Comparison of ENCODE assay signal across 7 mouse cellular contexts in the genomic region with DNA sequence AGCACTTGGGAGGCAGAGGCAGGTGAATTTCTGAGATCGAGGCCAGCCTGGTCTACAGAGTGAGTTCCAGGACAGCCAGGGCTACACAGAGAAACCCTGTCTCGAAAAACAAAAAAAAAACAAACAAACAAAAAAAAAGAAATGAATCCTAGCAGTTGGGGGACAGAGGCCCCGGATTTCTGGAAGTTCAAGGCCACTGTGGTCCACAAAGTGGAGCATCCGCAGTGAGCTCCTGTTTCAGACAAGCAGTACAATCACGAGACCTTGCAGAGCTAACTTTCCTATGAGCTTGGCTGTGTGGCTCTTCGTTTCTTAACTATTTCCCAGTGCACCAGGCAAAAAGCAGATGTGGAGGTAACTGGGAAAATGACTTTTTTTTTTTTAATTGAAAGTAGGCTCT. TPM values are rescaled to one million over a fixed set of nuclear protein-coding genes. Genes with fewer than 3 reads are reported as not detected.
DNase-seq lines count a peak whose midpoint lies in the region; ATAC-seq and TF ChIP-seq lines count a peak whose summit lies in the region.
"Not testable (repeated sequence)": the region's sequence is repeated elsewhere in the genome, so short reads cannot be mapped to it uniquely, and the experiment has no call there.

No protein-coding gene starts in this region.

- not testable (repeated sequence) for H3K27me3 ChIP-seq in MEL (ENCODE audit: control insufficient read depth in 1 of 2, insufficient read depth in 2 of 2, low read length in 2 of 2); erythroblast, embryonic 14.5 days (ENCODE audit: control insufficient read depth); heart, embryonic 13.5 days (replicated peaks); intestine, embryonic 14.5 days (replicated peaks; ENCODE audit: control insufficient read depth, insufficient read depth, low read length); limb, embryonic 13.5 days; lung, embryonic 16.5 days (ENCODE audit: control insufficient read depth, insufficient read depth, low read depth, low read length); neural tube, embryonic 12.5 days (replicated peaks)

- peaks cover 28% of the 10 kb centered on the region for H3K79me2 ChIP-seq in MEL (ENCODE audit: control insufficient read depth, insufficient read depth, low read length, poor library complexity)

- DNase-seq in MEL (ENCODE audit: low read depth, low spot score), result peak; percentile 29
- DNase-seq in intestine, embryonic 14.5 days (ENCODE audit: low spot score), result not testable (repeated sequence)

- not testable (repeated sequence) for TF ChIP-seq EP300 in MEL (IDR thresholded peaks at IDR 0.05; ENCODE audit: low read depth in 1 of 2, low read length in 2 of 2)

- peak overlapping the region; percentile 89 for H3K9ac ChIP-seq in MEL (ENCODE audit: control insufficient read depth, low read depth, low read length, poor library complexity, severe bottlenecking)
- peak overlapping the region; percentile 99 for H3K9ac ChIP-seq in heart, embryonic 13.5 days
- peak overlapping the region; percentile 97; the same call in 1 of the 2 replicates for H3K9ac ChIP-seq in intestine, embryonic 14.5 days (ENCODE audit: low read length)
- H3K9ac ChIP-seq in limb, embryonic 13.5 days, result peak overlapping the region; percentile 99; the same call in 1 of the 2 replicates
- peak overlapping the region; percentile 97 for H3K9ac ChIP-seq in lung, embryonic 16.5 days (ENCODE audit: low read length)
- 0 out of 2 replicates have a peak overlapping the region, but pooled peaks have one; percentile 97 for H3K9ac ChIP-seq in neural tube, embryonic 12.5 days

- 75% methylated on average over 6 of the region's 6 CpGs for WGBS in heart, embryonic 13.5 days
- WGBS in intestine, embryonic 14.5 days, result 78% methylated on average over 6 of the region's 6 CpGs
- WGBS in limb, embryonic 13.5 days, result 86% methylated on average over 6 of the region's 6 CpGs
- WGBS in lung, embryonic 16.5 days, result 73% methylated on average over 6 of the region's 6 CpGs
- WGBS in neural tube, embryonic 12.5 days, result 84% methylated on average over 6 of the region's 6 CpGs

- H3K36me3 ChIP-seq in MEL (ENCODE audit: control insufficient read depth in 1 of 2, insufficient read depth in 2 of 2, low read length in 2 of 2), result peaks cover 5 to 25% of the 10 kb centered on the region in 2 experiments; a peak in 3 of 4 replicates
- peaks cover 73% of the 10 kb centered on the region for H3K36me3 ChIP-seq in erythroblast, embryonic 14.5 days (ENCODE audit: control insufficient read depth)
- H3K36me3 ChIP-seq in heart, embryonic 13.5 days, result peaks cover 64% of the 10 kb centered on the region
- peaks cover 43% of the 10 kb centered on the region for H3K36me3 ChIP-seq in intestine, embryonic 14.5 days (ENCODE audit: control insufficient read depth, insufficient read depth, low read length)
- H3K36me3 ChIP-seq in limb, embryonic 13.5 days, result peaks cover 55% of the 10 kb centered on the region
- peaks cover 15% of the 10 kb centered on the region for H3K36me3 ChIP-seq in lung, embryonic 16.5 days (ENCODE audit: control insufficient read depth, insufficient read depth, low read length)
- H3K36me3 ChIP-seq in neural tube, embryonic 12.5 days, result peaks cover 44% of the 10 kb centered on the region

- ATAC-seq in heart, embryonic 13.5 days (ENCODE audit: extremely low read depth, insufficient number of reproducible peaks, low FRiP score, low TSS enrichment); intestine, embryonic 14.5 days (replicated peaks; ENCODE audit: low FRiP score, low TSS enrichment, low read depth); limb, embryonic 13.5 days (ENCODE audit: low FRiP score, low read depth); lung, embryonic 16.5 days (ENCODE audit: low read depth); neural tube, embryonic 12.5 days (ENCODE audit: low FRiP score, low read depth): not testable (repeated sequence)

- not testable (repeated sequence) for H3K9me3 ChIP-seq in MEL (replicated peaks; ENCODE audit: insufficient read depth, low read length); erythroblast, embryonic 14.5 days (ENCODE audit: control insufficient read depth, low read length); heart, embryonic 13.5 days; intestine, embryonic 14.5 days (ENCODE audit: control insufficient read depth, low read length); limb, embryonic 13.5 days; lung, embryonic 16.5 days (ENCODE audit: control insufficient read depth, low read length); neural tube, embryonic 12.5 days

- peak overlapping the region in 1 of 2 experiments; percentile 89; a peak in 2 of 4 replicates for H3K4me3 ChIP-seq in MEL (ENCODE audit: control insufficient read depth in 1 of 2, insufficient read depth in 1 of 2, low read depth in 2 of 2, low read length in 2 of 2)
- H3K4me3 ChIP-seq in erythroblast, embryonic 14.5 days (replicated peaks), result peak overlapping the region; percentile 93
- peak overlapping the region; percentile 98 for H3K4me3 ChIP-seq in heart, embryonic 13.5 days
- H3K4me3 ChIP-seq in intestine, embryonic 14.5 days (ENCODE audit: low read depth, low read length), result peak overlapping the region; percentile 97
- H3K4me3 ChIP-seq in limb, embryonic 13.5 days, result peak overlapping the region; percentile 98
- peak overlapping the region; percentile 96 for H3K4me3 ChIP-seq in lung, embryonic 16.5 days (ENCODE audit: low read length)
- peak overlapping the region; percentile 98 for H3K4me3 ChIP-seq in neural tube, embryonic 12.5 days

- TF ChIP-seq CTCF in MEL (IDR thresholded peaks at IDR 0.05 in 2 of 3, conservative IDR thresholded peaks at IDR 0.05 in 1 of 3; ENCODE audit: control insufficient read depth in 1 of 3, insufficient read depth in 1 of 3, low read depth in 2 of 3, low read length in 3 of 3, poor library complexity in 1 of 3, severe bottlenecking in 1 of 3), result not testable (repeated sequence)

- TF ChIP-seq RAD21 in MEL (IDR thresholded peaks at IDR 0.05; ENCODE audit: low read depth, low read length), result not testable (repeated sequence)

- peaks cover 6 to 37% of the 10 kb centered on the region in 2 experiments for H3K4me1 ChIP-seq in MEL (ENCODE audit: control insufficient read depth in 1 of 2, insufficient read depth in 2 of 2, low read length in 2 of 2)
- peaks cover 63% of the 10 kb centered on the region for H3K4me1 ChIP-seq in erythroblast, embryonic 14.5 days (ENCODE audit: control insufficient read depth)
- peaks cover 52% of the 10 kb centered on the region for H3K4me1 ChIP-seq in heart, embryonic 13.5 days
- not testable (repeated sequence) for H3K4me1 ChIP-seq in intestine, embryonic 14.5 days (replicated peaks; ENCODE audit: control insufficient read depth, insufficient read depth, low read length)
- peaks cover 30% of the 10 kb centered on the region for H3K4me1 ChIP-seq in limb, embryonic 13.5 days
- peaks cover 24% of the 10 kb centered on the region for H3K4me1 ChIP-seq in lung, embryonic 16.5 days (replicated peaks; ENCODE audit: control insufficient read depth, insufficient read depth, low read length)
- H3K4me1 ChIP-seq in neural tube, embryonic 12.5 days, result peaks cover 23% of the 10 kb centered on the region

- peak overlapping the region; percentile 89 for H3K4me2 ChIP-seq in heart, embryonic 13.5 days
- H3K4me2 ChIP-seq in intestine, embryonic 14.5 days (ENCODE audit: low read length), result peak overlapping the region; percentile 44
- peak overlapping the region; percentile 98 for H3K4me2 ChIP-seq in limb, embryonic 13.5 days (replicated peaks)
- peak overlapping the region; percentile 97 for H3K4me2 ChIP-seq in lung, embryonic 16.5 days (ENCODE audit: low read depth, low read length)
- peak overlapping the region; percentile 90 for H3K4me2 ChIP-seq in neural tube, embryonic 12.5 days (replicated peaks)

- H3K27ac ChIP-seq in MEL (ENCODE audit: control insufficient read depth, low read depth, low read length), result peak overlapping the region; percentile 92
- H3K27ac ChIP-seq in heart, embryonic 13.5 days (replicated peaks), result peak overlapping the region; percentile 98
- H3K27ac ChIP-seq in intestine, embryonic 14.5 days (ENCODE audit: low read depth), result 0 out of 2 replicates have a peak overlapping the region, but pooled peaks have one; percentile 98
- H3K27ac ChIP-seq in limb, embryonic 13.5 days; neural tube, embryonic 12.5 days: not testable (repeated sequence)
- peak overlapping the region; percentile 20; the same call in 1 of the 2 replicates for H3K27ac ChIP-seq in lung, embryonic 16.5 days (ENCODE audit: low read length)

- not testable (repeated sequence) for TF ChIP-seq POLR2A in MEL (IDR thresholded peaks at IDR 0.05; ENCODE audit: control insufficient read depth in 1 of 2, insufficient read depth in 1 of 2, low read depth in 1 of 2, low read length in 2 of 2, poor library complexity in 1 of 2)

RNA-seq across cellular contexts. Expression of a gene that starts 0.6 kb away (rescaled TPM):
- total RNA-seq in MEL (2012; rRNA removed), result 3,582 and 3,633 TPM in 2 replicates
- polyA plus RNA-seq in MEL (2012; ENCODE audit: insufficient read depth in 1 of 2, insufficient read length in 2 of 2, low read depth in 1 of 2, low replicate concordance in 2 of 2, missing spikeins in 1 of 2), result 1,000 to 10,000 TPM in 1 of 2 experiments, not detected in 1; 2,814 TPM
- polyA plus RNA-seq in erythroblast, embryonic 14.5 days (2012), result 107 and 138 TPM in 2 replicates
- polyA plus RNA-seq in heart, embryonic 13.5 days (2015; fragmentation: Nextera tagmentation; extraction: Ambion mirVana), result 842 and 891 TPM in 2 replicates
- polyA plus RNA-seq in intestine, embryonic 14.5 days (2014; fragmentation: Nextera tagmentation; extraction: Ambion mirVana), result 1,195 and 1,247 TPM in 2 replicates
- polyA plus RNA-seq in limb, embryonic 13.5 days (2015; fragmentation: Nextera tagmentation; extraction: Ambion mirVana), result 856 and 861 TPM in 2 replicates
- polyA plus RNA-seq in lung, embryonic 16.5 days (2015; fragmentation: Nextera tagmentation; extraction: Ambion mirVana), result 917 and 987 TPM in 2 replicates
- polyA plus RNA-seq in neural tube, embryonic 12.5 days (2016; fragmentation: Nextera tagmentation; extraction: Ambion mirVana), result 766 and 781 TPM in 2 replicates

RNA-seq across cellular contexts. Expression of a gene that starts 4.6 kb away (rescaled TPM):
- 200 and 204 TPM in 2 replicates for total RNA-seq in MEL (2012; rRNA removed)
- polyA plus RNA-seq in MEL (2012; ENCODE audit: insufficient read depth in 1 of 2, insufficient read length in 2 of 2, low read depth in 1 of 2, low replicate concordance in 2 of 2, missing spikeins in 1 of 2), result 100 to 1,000 TPM in 1 of 2 experiments, not detected in 1; 145 TPM
- 53.1 and 68.2 TPM in 2 replicates for polyA plus RNA-seq in erythroblast, embryonic 14.5 days (2012)
- 116 and 125 TPM in 2 replicates for polyA plus RNA-seq in heart, embryonic 13.5 days (2015; fragmentation: Nextera tagmentation; extraction: Ambion mirVana)
- 130 and 136 TPM in 2 replicates for polyA plus RNA-seq in intestine, embryonic 14.5 days (2014; fragmentation: Nextera tagmentation; extraction: Ambion mirVana)
- polyA plus RNA-seq in limb, embryonic 13.5 days (2015; fragmentation: Nextera tagmentation; extraction: Ambion mirVana), result 139 and 148 TPM in 2 replicates
- 125 and 133 TPM in 2 replicates for polyA plus RNA-seq in lung, embryonic 16.5 days (2015; fragmentation: Nextera tagmentation; extraction: Ambion mirVana)
- 123 and 135 TPM in 2 replicates for polyA plus RNA-seq in neural tube, embryonic 12.5 days (2016; fragmentation: Nextera tagmentation; extraction: Ambion mirVana)

RNA-seq across cellular contexts. Expression of a gene that starts 16.4 kb away (rescaled TPM):
- 212 and 215 TPM in 2 replicates for total RNA-seq in MEL (2012; rRNA removed)
- polyA plus RNA-seq in MEL (2012; ENCODE audit: insufficient read depth in 1 of 2, insufficient read length in 2 of 2, low read depth in 1 of 2, low replicate concordance in 2 of 2, missing spikeins in 1 of 2), result 100 to 1,000 TPM in 1 of 2 experiments, not detected in 1; 349 TPM
- 255 and 264 TPM in 2 replicates for polyA plus RNA-seq in erythroblast, embryonic 14.5 days (2012)
- 240 and 251 TPM in 2 replicates for polyA plus RNA-seq in heart, embryonic 13.5 days (2015; fragmentation: Nextera tagmentation; extraction: Ambion mirVana)
- polyA plus RNA-seq in intestine, embryonic 14.5 days (2014; fragmentation: Nextera tagmentation; extraction: Ambion mirVana), result 271 and 278 TPM in 2 replicates
- 284 and 290 TPM in 2 replicates for polyA plus RNA-seq in limb, embryonic 13.5 days (2015; fragmentation: Nextera tagmentation; extraction: Ambion mirVana)
- polyA plus RNA-seq in lung, embryonic 16.5 days (2015; fragmentation: Nextera tagmentation; extraction: Ambion mirVana), result 300 and 319 TPM in 2 replicates
- polyA plus RNA-seq in neural tube, embryonic 12.5 days (2016; fragmentation: Nextera tagmentation; extraction: Ambion mirVana), result 349 and 353 TPM in 2 replicates

RNA-seq across cellular contexts. Expression of a gene that starts 16.6 kb away (rescaled TPM):
- total RNA-seq in MEL (2012; rRNA removed), result 49.1 and 54.4 TPM in 2 replicates
- 10 to 100 TPM in 1 of 2 experiments, not detected in 1; 77.4 TPM for polyA plus RNA-seq in MEL (2012; ENCODE audit: insufficient read depth in 1 of 2, insufficient read length in 2 of 2, low read depth in 1 of 2, low replicate concordance in 2 of 2, missing spikeins in 1 of 2)
- 2.6 and 3.8 TPM in 2 replicates for polyA plus RNA-seq in erythroblast, embryonic 14.5 days (2012)
- polyA plus RNA-seq in heart, embryonic 13.5 days (2015; fragmentation: Nextera tagmentation; extraction: Ambion mirVana), result 65.8 and 71.2 TPM in 2 replicates
- 71.1 and 77.6 TPM in 2 replicates for polyA plus RNA-seq in intestine, embryonic 14.5 days (2014; fragmentation: Nextera tagmentation; extraction: Ambion mirVana)
- 49.3 and 53.4 TPM in 2 replicates for polyA plus RNA-seq in limb, embryonic 13.5 days (2015; fragmentation: Nextera tagmentation; extraction: Ambion mirVana)
- polyA plus RNA-seq in lung, embryonic 16.5 days (2015; fragmentation: Nextera tagmentation; extraction: Ambion mirVana), result 54.0 and 55.3 TPM in 2 replicates
- polyA plus RNA-seq in neural tube, embryonic 12.5 days (2016; fragmentation: Nextera tagmentation; extraction: Ambion mirVana), result 45.5 and 50.3 TPM in 2 replicates

RNA-seq across cellular contexts. Expression of a gene that starts 18.2 kb away (rescaled TPM):
- total RNA-seq in MEL (2012; rRNA removed), result 3.8 and 6.6 TPM in 2 replicates
- polyA plus RNA-seq in MEL (2012; ENCODE audit: insufficient read depth in 1 of 2, insufficient read length in 2 of 2, low read depth in 1 of 2, low replicate concordance in 2 of 2, missing spikeins in 1 of 2), result 10 to 100 TPM in 1 of 2 experiments, not detected in 1; 26.6 TPM
- 0.63 and 1.7 TPM in 2 replicates for polyA plus RNA-seq in erythroblast, embryonic 14.5 days (2012)
- polyA plus RNA-seq in heart, embryonic 13.5 days (2015; fragmentation: Nextera tagmentation; extraction: Ambion mirVana), result 3.7 and 5.5 TPM in 2 replicates
- 1.4 and 1.9 TPM in 2 replicates for polyA plus RNA-seq in intestine, embryonic 14.5 days (2014; fragmentation: Nextera tagmentation; extraction: Ambion mirVana)
- polyA plus RNA-seq in limb, embryonic 13.5 days (2015; fragmentation: Nextera tagmentation; extraction: Ambion mirVana), result 83.3 and 85.0 TPM in 2 replicates
- polyA plus RNA-seq in lung, embryonic 16.5 days (2015; fragmentation: Nextera tagmentation; extraction: Ambion mirVana), result 166 and 169 TPM in 2 replicates
- polyA plus RNA-seq in neural tube, embryonic 12.5 days (2016; fragmentation: Nextera tagmentation; extraction: Ambion mirVana), result 1.9 and 4.5 TPM in 2 replicates

Comparison
In these comparisons a context has a peak if more than half of its experiments do, and no peak if none do; other contexts are left out.
1. H3K4me2 ChIP-seq: peak in every context shown above with its lines; median percentile 98 in limb, embryonic 13.5 days; 97 in lung, embryonic 16.5 days; 90 in neural tube, embryonic 12.5 days; 89 in heart, embryonic 13.5 days; 44 in intestine, embryonic 14.5 days.